Mouse (Mus musculus): ENCODE results near the gene Gp9. TPM values are rescaled to one million over a fixed set of nuclear protein-coding genes. Genes with fewer than 3 reads are reported as not detected.
A peak's percentile ranks its signal among the peaks of the same experiment; 100 is the strongest.

Gene Gp9
- total RNA-seq (2015): 1.9 and 2.2 TPM in 2 replicates
- 0.81 and 2.3 TPM in 2 replicates for total RNA-seq (2017)

DNA sequence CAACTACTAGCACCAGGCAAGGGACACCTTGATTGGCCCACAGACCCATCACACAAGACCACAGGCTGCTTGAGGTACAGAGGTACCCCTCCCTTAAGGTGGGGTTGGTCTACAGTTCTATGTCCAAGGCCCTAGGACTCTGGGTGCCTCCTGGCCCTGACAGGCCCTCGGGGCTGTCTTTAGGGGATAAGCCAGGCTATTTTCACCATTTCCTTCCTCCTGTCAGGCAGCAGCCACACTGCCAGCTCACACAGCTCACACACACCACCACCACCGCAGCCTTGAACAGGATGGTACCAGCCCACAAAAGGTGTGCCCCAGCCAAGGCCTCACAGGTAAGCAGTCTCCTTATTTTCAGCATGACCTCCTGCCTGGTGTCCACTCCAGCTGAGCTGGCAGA is at the start of gene Gp9:
Gp9 (plus strand) TSS at position 231 of the 400 bp plus-strand sequence.
- peak; percentile 30 for ATAC-seq (replicated peaks; ENCODE audit: poor library complexity)

GRCm38 (mm10) chr6:87728102-87728501 is 49.8 kb upstream of the Gp9 start:
- ATAC-seq (replicated peaks; ENCODE audit: poor library complexity): peak; percentile 79

DNA sequence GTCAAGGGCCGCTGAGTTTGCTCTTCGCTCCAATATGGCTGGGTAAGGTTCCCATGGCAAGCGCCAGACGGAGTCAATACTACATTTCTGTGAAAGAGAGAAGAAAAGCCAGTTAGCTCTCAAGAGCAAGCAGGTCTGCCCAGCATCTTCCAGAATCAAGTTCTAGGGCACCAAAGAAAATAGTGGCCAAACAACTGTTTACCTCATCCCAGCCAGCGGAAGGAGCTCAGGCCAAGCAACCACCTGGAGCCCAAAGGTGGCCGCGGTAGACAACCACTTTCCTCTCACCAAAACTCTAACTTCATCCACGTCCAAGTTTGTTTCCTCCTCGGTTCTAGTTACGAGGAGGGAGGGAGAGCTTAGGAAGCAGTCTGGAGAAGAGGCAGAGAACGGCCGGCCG is 47.7 kb upstream of the Gp9 start:
- ATAC-seq (replicated peaks; ENCODE audit: poor library complexity): no peak

DNA sequence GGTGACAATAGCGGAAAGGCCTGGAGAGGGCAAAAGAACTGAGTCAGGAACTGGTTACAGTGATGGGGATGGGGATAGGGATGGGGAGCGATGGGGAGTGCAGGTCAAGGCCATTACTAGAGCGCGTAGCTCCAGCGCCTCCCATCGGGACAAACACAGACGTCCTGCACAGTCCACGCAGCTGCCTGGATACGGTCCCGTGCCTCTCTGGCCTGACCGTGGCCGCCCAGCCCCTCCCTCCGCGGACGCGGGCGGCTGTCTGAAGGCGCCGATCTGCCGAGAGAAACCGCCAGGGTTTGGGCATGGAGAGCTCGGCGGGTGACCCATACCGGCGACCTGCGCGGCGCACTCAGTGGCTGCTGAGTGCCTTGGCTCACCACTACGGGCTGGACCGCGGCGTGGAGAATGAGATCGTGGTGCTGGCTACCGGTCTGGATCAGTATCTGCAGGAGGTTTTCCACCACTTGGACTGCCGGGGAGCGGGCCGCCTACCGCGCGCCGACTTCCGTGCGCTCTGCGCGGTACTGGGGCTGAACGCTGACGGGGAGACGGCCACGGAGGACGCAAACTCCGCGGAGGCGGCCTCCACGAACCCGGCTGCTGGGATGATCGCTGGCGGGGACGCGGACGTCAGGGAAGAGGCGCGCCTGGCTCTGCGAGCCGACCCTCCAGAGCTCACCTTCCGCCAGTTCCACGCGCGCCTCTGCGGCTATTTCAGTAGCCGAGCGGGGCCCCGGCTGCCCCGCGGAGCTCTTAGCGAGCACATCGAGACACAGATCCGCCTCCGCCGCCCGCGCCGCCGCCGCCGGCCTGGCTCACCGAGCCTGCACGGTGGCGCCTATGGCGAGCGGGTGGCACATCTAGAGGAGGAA is 47.0 kb upstream of the Gp9 start, which contains the start of gene Efcc1:
Efcc1 (plus strand) TSS at position 279 of the 872 bp plus-strand sequence.
- peak; percentile 27; the same call in 1 of the 2 replicates for ATAC-seq (replicated peaks; ENCODE audit: poor library complexity)

DNA sequence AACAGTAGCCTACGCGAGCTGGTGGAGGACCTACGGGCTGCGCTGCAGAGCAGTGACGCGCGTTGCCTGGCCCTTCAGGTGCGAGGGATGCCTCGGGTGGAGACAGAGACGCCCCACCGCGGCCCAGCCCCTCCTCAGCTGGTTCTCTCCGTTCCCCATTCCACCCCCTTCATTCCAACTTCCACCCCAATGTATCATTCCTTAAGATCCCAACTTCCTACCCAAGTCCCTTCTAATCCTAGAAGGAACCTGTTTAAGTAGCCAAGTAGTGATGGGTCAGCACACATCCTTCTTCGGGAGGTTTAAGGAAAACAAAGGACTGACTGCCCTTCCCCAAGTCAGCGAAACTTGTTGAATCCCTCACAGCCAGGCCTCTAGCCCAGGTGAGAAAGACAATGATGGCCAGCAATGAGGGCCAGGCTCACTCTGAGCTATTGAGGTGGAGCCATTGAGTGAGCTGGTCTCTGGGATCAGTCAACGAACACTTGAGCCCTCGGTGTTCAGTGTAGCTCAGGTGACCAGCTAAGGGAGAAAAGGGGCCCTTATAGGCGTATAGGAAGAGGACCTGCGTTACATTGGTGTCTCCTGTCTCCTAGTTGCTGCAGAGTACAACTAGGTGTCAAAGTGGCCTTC is 46.3 kb upstream of the Gp9 start:
- no peak for ATAC-seq (replicated peaks; ENCODE audit: poor library complexity)

DNA sequence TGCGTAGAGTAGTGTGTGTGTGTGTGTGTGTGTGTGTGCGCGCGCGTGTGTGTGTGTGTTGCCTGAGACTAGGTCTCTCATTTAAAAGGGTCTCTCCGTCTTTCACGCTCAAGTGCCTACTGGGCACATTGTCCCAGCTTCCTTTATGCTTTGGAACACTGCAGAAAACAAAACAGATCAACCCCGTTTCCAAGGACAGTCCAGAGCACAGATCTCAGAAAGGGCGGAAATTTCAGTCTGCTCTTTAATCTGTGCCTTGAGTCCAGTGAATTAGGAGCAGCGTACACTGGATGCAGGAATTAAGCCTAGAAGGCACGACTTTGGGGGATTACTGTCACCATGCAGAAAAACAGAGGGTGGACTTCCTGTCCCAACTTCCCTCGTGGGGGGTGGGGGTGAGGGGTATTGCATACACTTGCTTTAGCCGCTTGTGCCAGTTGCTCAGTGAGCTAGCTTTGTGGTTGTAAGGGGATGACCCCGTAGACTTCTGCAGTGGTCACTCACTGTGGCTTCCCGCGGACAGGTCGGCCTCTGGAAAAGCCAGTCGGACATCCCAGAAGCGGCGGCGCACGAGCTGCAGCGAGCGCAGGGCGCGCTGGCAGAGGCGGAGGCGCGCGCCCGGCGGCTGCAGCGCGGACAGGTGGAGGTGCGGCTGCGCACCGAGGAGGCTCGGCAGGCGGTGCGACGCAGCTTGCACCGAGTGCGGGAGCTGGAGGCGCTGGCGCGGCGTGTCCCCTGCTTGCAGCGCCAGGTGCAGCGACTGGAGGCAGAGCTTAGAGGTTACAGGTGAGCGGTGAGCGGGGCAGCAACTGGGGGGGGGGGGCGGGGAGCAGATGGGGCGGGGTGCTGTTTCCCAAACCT is 45.5 kb upstream of the Gp9 start:
- no peak for ATAC-seq (replicated peaks; ENCODE audit: poor library complexity)

GRCm38 (mm10) chr6:87733131-87733930 is 44.5 kb upstream of the Gp9 start:
- no peak for ATAC-seq (replicated peaks; ENCODE audit: poor library complexity)

DNA sequence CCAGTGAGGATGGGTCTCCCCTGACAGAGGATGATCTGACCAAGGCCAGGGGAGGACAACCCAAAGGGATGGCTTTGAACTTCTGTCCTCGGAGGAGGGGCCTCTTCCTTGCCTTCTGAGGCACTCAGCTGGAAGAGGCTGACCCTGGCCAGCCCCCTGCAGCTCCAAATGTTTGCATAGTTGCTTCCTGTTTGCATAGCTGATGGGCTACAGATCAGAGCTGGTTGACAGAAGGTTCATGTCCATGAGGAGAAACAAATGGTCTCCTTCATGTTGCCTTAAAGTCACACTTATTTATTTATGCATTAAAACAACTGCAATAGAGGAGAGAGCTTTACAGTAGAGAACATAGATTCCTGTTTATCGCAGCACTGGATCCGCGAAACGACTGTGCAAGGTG is 43.7 kb upstream of the Gp9 start:
- ATAC-seq (replicated peaks; ENCODE audit: poor library complexity): no peak

- no peak for ATAC-seq (replicated peaks; ENCODE audit: poor library complexity)
Observed at GRCm38 (mm10) chr6:87736923-87737322, 40.9 kb upstream of the Gp9 start.

- ATAC-seq (replicated peaks; ENCODE audit: poor library complexity): no peak
Observed at GRCm38 (mm10) chr6:87737921-87738626, 39.8 kb upstream of the Gp9 start.

DNA sequence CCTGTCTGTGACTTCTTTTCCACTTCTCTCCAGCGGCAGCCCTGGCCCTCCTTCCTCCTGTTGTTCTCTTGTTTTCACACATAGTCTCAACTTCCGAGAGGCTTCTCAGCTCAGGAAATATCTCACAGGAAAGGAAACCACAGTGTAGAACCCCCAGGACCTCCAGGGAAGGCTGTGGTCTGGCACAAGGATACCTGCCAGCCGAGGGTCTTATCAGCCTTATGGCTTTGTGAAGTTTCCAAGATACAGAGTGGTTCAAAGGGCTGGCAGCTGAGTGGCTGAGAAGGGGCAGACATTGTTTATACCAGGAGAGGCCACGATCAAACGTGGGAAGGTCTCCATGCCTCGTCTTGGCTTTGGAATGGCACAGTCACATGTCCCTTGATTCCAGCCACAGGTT is 38.0 kb upstream of the Gp9 start:
- peak; percentile 7; the same call in 1 of the 2 replicates for ATAC-seq (replicated peaks; ENCODE audit: poor library complexity)

- peak; percentile 77 for ATAC-seq (replicated peaks; ENCODE audit: poor library complexity)
Observed at GRCm38 (mm10) chr6:87740496-87740895, 37.4 kb upstream of the Gp9 start.

DNA sequence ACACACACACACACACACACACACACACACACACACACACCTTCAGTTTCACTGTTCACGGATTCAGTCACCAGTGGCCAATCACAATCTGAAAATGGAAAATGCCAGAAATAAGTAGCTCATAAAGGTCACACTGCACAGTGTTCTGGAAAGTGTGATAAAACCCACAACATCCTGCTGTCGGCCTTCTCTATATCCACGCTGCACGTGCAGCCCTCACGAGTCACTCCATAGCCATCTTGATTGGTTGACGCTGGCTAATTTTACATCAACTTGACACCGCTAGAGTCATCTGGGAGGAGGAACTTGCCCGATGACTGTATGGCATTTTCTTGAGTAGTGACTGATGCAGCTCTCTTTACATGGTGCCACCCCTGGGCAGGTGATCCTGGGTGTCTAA is 35.9 kb upstream of the Gp9 start:
- ATAC-seq (replicated peaks; ENCODE audit: poor library complexity): 0 out of 2 replicates have a peak, but pooled peaks have one; percentile 4

DNA sequence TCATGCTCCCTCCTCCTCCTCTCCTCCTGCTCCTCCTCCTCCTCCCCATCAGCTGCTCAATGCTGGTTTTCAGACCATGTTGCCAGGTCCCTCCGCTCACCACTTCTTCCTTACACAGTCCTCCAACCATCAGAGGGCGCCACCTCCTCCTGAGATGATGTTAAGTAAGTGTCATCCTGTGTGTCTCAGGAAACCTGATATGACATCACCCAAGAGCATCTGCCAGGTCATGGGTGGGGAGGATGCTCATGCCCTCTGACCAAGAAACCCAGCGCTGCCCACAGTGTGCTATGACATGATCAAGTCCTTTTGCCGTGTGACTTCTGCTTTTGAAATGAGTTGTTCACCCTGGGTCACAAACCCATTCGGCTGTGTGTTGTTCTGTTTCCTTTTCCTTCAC is 35.1 kb upstream of the Gp9 start:
- ATAC-seq (replicated peaks; ENCODE audit: poor library complexity): peak; percentile 35

DNA sequence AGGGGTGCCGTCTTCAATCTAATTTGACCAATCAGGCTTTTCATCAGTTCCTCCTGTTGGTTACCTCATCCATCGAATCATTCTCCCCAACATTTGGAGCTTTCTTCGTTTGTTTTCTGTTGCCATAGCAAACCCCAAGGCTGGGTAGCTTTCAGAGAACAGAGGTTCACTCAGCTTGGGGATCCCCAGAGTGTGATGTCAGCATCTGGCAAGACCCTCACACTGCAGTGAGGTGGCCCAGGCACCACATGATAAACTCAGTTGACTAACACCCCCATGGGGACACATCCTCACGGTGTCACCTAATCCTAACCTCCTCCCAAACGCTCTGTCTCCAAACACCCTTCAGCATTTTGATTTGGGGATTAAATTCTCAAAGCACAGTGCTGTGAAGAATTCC is 34.6 kb upstream of the Gp9 start:
- no peak for ATAC-seq (replicated peaks; ENCODE audit: poor library complexity)

DNA sequence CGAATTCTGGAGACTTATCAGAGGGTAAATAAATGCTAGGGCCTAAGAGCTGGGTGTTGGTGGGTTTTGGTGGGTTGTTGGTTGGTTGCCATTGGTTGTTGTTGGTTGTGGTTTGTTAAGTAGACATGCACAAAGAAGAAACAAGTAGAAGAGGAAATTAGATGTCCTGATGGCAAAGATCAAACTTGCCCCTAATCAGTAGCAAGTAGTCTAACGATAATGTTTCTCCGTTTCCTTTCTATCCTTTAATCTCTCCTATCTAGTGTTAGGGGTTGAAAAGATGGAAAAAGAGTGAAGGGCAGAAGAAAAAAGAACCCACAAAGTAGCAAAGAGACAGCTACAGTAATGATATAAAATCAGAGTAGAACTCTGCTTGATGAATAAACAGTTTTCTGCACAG is 33.2 kb upstream of the Gp9 start:
- no peak for ATAC-seq (replicated peaks; ENCODE audit: poor library complexity)

- ATAC-seq (replicated peaks; ENCODE audit: poor library complexity): no peak
Observed at GRCm38 (mm10) chr6:87745301-87745700, 32.6 kb upstream of the Gp9 start.

DNA sequence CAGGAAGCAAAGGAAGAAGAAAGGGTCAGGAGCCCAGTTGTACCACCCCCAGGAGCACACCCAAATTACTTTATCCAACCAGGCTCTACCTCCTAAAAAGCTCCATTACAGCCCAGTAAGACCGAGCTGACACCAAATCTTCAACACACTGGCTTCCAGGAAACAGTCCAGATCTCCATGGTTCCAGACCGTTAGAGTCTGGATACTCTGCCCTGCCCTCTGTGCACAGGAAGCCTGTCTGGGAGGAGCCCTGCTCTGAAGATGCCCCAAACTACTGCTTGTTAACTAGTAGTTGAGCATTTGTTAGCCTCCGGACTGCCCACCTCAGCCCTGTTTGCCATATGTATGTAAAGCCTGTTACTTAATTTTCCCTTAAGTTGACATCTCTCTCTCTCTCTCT is 31.8 kb upstream of the Gp9 start:
- no peak for ATAC-seq (replicated peaks; ENCODE audit: poor library complexity)

GRCm38 (mm10) chr6:87746849-87747248 is 31.0 kb upstream of the Gp9 start:
- 0 out of 2 replicates have a peak, but pooled peaks have one; percentile 15 for ATAC-seq (replicated peaks; ENCODE audit: poor library complexity)

- no peak; the same call in 1 of the 2 replicates for ATAC-seq (replicated peaks; ENCODE audit: poor library complexity)
Observed at GRCm38 (mm10) chr6:87748078-87748477, 29.8 kb upstream of the Gp9 start.

Data from megakaryocyte progenitor cell, adult 5-6 weeks (primary cell).